Mouse (Mus musculus): ENCODE results near the gene Vps50. TPM values are rescaled to one million over a fixed set of nuclear protein-coding genes. Genes with fewer than 3 reads are reported as not detected.
"Not testable (repeated sequence)": the region's sequence is repeated elsewhere in the genome, so short reads cannot be mapped to it uniquely, and the experiment has no call there.

The Vps50 gene
- polyA plus RNA-seq, 1 experiment from 2014 or later: 17.1 TPM

DNA sequence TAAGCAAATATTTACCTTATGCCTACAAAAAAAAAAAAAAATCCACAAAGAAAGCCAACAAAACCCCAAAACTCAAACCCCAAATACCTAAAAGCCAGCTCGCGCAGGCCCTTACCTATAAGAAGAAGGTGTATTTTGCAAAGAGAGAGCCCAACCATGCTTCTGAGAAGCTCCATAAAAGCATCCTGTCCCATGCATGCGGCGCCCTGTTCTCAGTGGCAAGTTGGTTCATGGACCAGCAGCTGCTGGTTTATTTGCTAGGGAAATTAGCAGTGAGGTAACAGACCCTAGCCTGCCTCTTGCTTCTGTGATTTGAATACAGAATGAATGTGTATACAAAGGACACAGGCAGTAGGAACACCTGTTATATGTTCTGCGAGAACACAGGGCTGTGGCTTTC lies 3.9 kb upstream of the Vps50 start:
- Histone ChIP-seq H3K9ac (no peak overlapping the region), H3K4me1 (replicated peaks) (peaks cover 7% of the 10 kb centered on the region; the same call in 1 of the 2 replicates), H3K27me3 (peaks cover 4% of the 10 kb centered on the region; the same call in 1 of the 2 replicates), H3K9me3 (replicated peaks) (no peaks in the 10 kb centered on the region), H3K4me3 (no peak overlapping the region), H3K4me2 (no peak overlapping the region), H3K36me3 (no peaks in the 10 kb centered on the region), H3K27ac (no peak overlapping the region)
- WGBS: 75% methylated on average over 5 of the region's 5 CpGs
- no peak for ATAC-seq (replicated peaks; ENCODE audit: insufficient number of reproducible peaks, insufficient read depth, low FRiP score, low read depth)

DNA sequence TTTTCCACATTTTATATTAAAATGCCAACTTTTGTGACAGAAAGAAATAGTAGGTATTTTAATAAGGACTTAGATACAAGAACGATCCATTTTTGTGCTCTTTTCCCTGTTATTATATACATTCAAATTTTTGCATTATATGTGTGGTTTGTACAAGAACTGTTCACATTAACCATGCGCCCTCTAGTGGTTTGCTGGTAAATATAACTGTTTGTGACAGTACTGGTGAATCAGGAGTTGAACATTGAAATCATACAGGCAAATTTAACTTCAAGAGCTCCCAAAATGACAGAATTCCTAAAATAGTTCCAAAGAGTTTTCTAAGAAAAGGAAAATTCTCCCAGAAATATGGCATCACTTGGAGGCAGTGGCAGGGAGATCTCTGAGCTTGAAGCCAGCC lies 2.0 kb upstream of the Vps50 start:
- Histone ChIP-seq H3K9me3 (replicated peaks) (no peaks in the 10 kb centered on the region), H3K27ac (no peak overlapping the region), H3K4me3 (no peak overlapping the region), H3K4me1 (replicated peaks) (peaks cover 7% of the 10 kb centered on the region; the same call in 1 of the 2 replicates), H3K27me3 (peaks cover 4% of the 10 kb centered on the region; the same call in 1 of the 2 replicates), H3K4me2 (no peak overlapping the region), H3K36me3 (no peaks in the 10 kb centered on the region), H3K9ac (no peak overlapping the region)
- 2% methylated on average over 2 of the region's 2 CpGs for WGBS
- ATAC-seq (replicated peaks; ENCODE audit: insufficient number of reproducible peaks, insufficient read depth, low FRiP score, low read depth): no peak

- Histone ChIP-seq H3K27me3 (no peaks in the 10 kb centered on the region), H3K27ac (no peak overlapping the region), H3K9me3 (replicated peaks) (no peaks in the 10 kb centered on the region), H3K4me3 (no peak overlapping the region), H3K4me1 (replicated peaks) (peaks cover 7% of the 10 kb centered on the region; the same call in 1 of the 2 replicates), H3K4me2 (no peak overlapping the region), H3K9ac (no peak overlapping the region), H3K36me3 (no peaks in the 10 kb centered on the region)
- ATAC-seq (replicated peaks; ENCODE audit: insufficient number of reproducible peaks, insufficient read depth, low FRiP score, low read depth): no peak
- WGBS: 87% methylated on average over 3 of the region's 3 CpGs
Measured at GRCm38 (mm10) chr6:3500286-3500685, 2.1 kb downstream of the Vps50 start.

GRCm38 (mm10) chr6:3505289-3505688 lies 7.1 kb downstream of the Vps50 start:
- Histone ChIP-seq H3K4me1 (replicated peaks) (no peaks in the 10 kb centered on the region), H3K4me3 (no peak overlapping the region), H3K36me3 (no peaks in the 10 kb centered on the region), H3K9me3 (replicated peaks) (no peaks in the 10 kb centered on the region), H3K4me2 (no peak overlapping the region), H3K27ac (no peak overlapping the region), H3K9ac (no peak overlapping the region), H3K27me3 (no peaks in the 10 kb centered on the region)
- no peak for ATAC-seq (replicated peaks; ENCODE audit: insufficient number of reproducible peaks, insufficient read depth, low FRiP score, low read depth)
- WGBS: 81% methylated on average over 5 of the region's 5 CpGs

- H3K27me3 ChIP-seq: no peaks in the 10 kb centered on the region
- 63% methylated on average over 4 of the region's 4 CpGs for WGBS
- no peaks in the 10 kb centered on the region for H3K9me3 ChIP-seq (replicated peaks)
- no peak for ATAC-seq (replicated peaks; ENCODE audit: insufficient number of reproducible peaks, insufficient read depth, low FRiP score, low read depth)
- H3K36me3 ChIP-seq: no peaks in the 10 kb centered on the region
- no peak overlapping the region for H3K9ac ChIP-seq
- no peaks in the 10 kb centered on the region for H3K4me1 ChIP-seq (replicated peaks)
- no peak overlapping the region for H3K4me3 ChIP-seq
- H3K4me2 ChIP-seq: no peak overlapping the region
- H3K27ac ChIP-seq: no peak overlapping the region
Measured at GRCm38 (mm10) chr6:3507078-3507477, 8.9 kb downstream of the Vps50 start.

GRCm38 (mm10) chr6:3508151-3508550 lies 10.0 kb downstream of the Vps50 start:
- not testable (repeated sequence) for H3K27ac ChIP-seq; H3K27me3 ChIP-seq; H3K4me3 ChIP-seq; H3K36me3 ChIP-seq; ATAC-seq (replicated peaks; ENCODE audit: insufficient number of reproducible peaks, insufficient read depth, low FRiP score, low read depth); H3K4me2 ChIP-seq; H3K4me1 ChIP-seq (replicated peaks); H3K9me3 ChIP-seq (replicated peaks); H3K9ac ChIP-seq
- WGBS: 82% methylated on average over 2 of the region's 2 CpGs

DNA sequence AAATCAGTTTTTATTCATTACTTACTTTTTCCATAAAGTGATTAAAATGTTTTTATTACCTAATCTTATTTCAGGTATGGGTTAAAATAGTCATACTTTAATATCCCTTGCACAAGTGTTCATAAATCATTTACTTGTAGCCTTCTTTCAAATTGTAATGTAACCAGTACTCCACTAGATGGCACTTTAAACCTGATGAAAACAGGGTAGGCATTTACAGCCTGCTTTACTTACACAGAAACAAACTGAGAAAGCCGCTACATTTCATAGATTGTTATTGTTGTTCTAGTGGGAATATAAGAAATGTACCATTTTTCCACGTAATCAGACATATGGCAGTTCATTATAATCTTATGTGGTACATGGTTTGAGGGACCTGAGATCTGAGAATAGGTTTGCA lies 11.6 kb downstream of the Vps50 start:
- Histone ChIP-seq H3K27ac (no peak overlapping the region), H3K9ac (no peak overlapping the region), H3K4me2 (no peak overlapping the region), H3K9me3 (replicated peaks) (no peaks in the 10 kb centered on the region), H3K27me3 (no peaks in the 10 kb centered on the region), H3K4me1 (replicated peaks) (no peaks in the 10 kb centered on the region), H3K4me3 (no peak overlapping the region), H3K36me3 (no peaks in the 10 kb centered on the region)
- no peak for ATAC-seq (replicated peaks; ENCODE audit: insufficient number of reproducible peaks, insufficient read depth, low FRiP score, low read depth)
- WGBS: 27% methylated on average over 2 of the region's 2 CpGs

DNA sequence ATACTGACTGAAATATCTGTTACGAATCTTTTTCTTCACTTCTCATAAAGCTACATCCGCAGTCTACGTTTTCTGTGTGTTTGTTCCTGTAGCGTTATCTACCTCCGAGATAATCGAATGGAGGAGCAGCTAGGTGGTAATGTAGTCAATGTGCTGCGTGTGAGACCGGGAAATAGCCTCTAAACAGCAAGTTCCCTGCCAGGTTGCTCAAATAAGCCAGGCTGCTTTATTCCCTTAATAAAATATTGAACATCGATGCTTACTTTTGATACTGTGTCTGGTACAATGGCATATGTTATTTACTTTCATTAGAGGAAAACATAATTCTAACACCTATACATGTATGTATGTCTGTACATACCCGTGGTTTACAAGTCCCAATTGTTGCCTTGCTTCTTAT lies 12.9 kb downstream of the Vps50 start:
- Histone ChIP-seq H3K4me3 (no peak overlapping the region), H3K4me2 (no peak overlapping the region), H3K27ac (no peak overlapping the region), H3K9me3 (replicated peaks) (no peaks in the 10 kb centered on the region), H3K9ac (no peak overlapping the region), H3K36me3 (no peaks in the 10 kb centered on the region), H3K27me3 (no peaks in the 10 kb centered on the region), H3K4me1 (replicated peaks) (no peaks in the 10 kb centered on the region)
- WGBS: 81% methylated on average over 10 of the region's 10 CpGs
- no peak for ATAC-seq (replicated peaks; ENCODE audit: insufficient number of reproducible peaks, insufficient read depth, low FRiP score, low read depth)

DNA sequence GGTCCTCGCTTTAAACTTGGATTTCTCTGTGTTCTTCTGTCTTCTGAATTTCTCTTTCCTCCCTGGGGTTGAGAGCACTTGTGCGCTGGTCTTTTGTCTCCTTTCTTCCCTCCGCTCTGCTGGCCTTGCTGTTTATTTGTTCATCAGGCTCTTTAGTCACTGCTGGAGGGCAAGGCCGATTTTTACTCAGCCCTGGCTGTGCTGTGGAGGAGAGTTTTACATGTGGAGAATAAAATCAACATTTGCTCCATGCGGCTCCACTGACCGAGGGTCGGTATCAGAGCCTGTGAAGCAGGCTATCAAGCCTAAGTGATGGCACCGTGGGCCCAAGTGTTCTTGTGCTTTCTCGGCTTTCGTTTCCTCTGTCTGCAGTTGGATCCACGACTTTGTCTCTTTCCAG lies 13.4 kb downstream of the Vps50 start:
- no peaks in the 10 kb centered on the region for H3K27me3 ChIP-seq
- no peaks in the 10 kb centered on the region for H3K4me1 ChIP-seq (replicated peaks)
- H3K9me3 ChIP-seq (replicated peaks): no peaks in the 10 kb centered on the region
- H3K4me3 ChIP-seq: no peak overlapping the region
- WGBS: 64% methylated on average over 11 of the region's 11 CpGs
- H3K27ac ChIP-seq: no peak overlapping the region
- H3K9ac ChIP-seq: no peak overlapping the region
- ATAC-seq (replicated peaks; ENCODE audit: insufficient number of reproducible peaks, insufficient read depth, low FRiP score, low read depth): no peak
- no peaks in the 10 kb centered on the region for H3K36me3 ChIP-seq
- H3K4me2 ChIP-seq: no peak overlapping the region

DNA sequence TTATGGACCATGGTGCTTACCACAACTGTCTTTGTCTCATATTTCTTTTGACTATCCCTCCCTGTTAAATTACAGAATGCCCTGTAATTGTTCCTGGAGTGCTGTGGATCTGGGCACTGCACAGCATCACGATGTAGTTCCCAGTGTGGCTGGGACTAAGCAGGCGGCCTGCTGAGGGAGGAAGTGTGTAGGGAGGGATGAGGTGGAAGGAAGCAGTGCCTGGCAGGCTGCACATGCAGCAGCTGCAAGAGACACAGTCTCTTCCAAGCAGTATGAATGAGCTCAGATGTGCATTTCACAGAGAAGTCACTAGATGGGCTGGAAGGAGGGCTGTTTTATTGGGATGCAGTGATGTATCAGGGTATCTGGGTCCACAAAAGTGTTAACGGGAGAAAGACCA lies 14.4 kb downstream of the Vps50 start:
- ATAC-seq (replicated peaks; ENCODE audit: insufficient number of reproducible peaks, insufficient read depth, low FRiP score, low read depth): no peak

GRCm38 (mm10) chr6:3528198-3528597 lies 30.0 kb downstream of the Vps50 start:
- no peak for ATAC-seq (replicated peaks; ENCODE audit: insufficient number of reproducible peaks, insufficient read depth, low FRiP score, low read depth)
- H3K9me3 ChIP-seq (replicated peaks): no peaks in the 10 kb centered on the region
- no peak overlapping the region for H3K4me2 ChIP-seq
- H3K27me3 ChIP-seq: no peaks in the 10 kb centered on the region
- 84% methylated on average over 4 of the region's 4 CpGs for WGBS
- no peak overlapping the region for H3K9ac ChIP-seq
- H3K36me3 ChIP-seq: no peaks in the 10 kb centered on the region
- H3K4me1 ChIP-seq (replicated peaks): no peaks in the 10 kb centered on the region
- no peak overlapping the region for H3K4me3 ChIP-seq
- no peak overlapping the region for H3K27ac ChIP-seq

More for the DNA sequence above, 14.4 kb downstream of the Vps50 start:
- Histone ChIP-seq H3K9me3 (replicated peaks) (no peaks in the 10 kb centered on the region), H3K4me2 (no peak overlapping the region), H3K27me3 (no peaks in the 10 kb centered on the region), H3K4me3 (no peak overlapping the region), H3K9ac (no peak overlapping the region), H3K36me3 (no peaks in the 10 kb centered on the region), H3K27ac (no peak overlapping the region), H3K4me1 (replicated peaks) (no peaks in the 10 kb centered on the region)
- 44% methylated on average over 3 of the region's 3 CpGs for WGBS

GRCm38 (mm10) chr6:3531445-3531844 lies 33.3 kb downstream of the Vps50 start:
- Histone ChIP-seq H3K4me1 (replicated peaks) (no peaks in the 10 kb centered on the region), H3K36me3 (no peaks in the 10 kb centered on the region), H3K4me2 (no peak overlapping the region), H3K9me3 (replicated peaks) (no peaks in the 10 kb centered on the region), H3K9ac (no peak overlapping the region), H3K4me3 (no peak overlapping the region), H3K27ac (no peak overlapping the region), H3K27me3 (no peaks in the 10 kb centered on the region)
- ATAC-seq (replicated peaks; ENCODE audit: insufficient number of reproducible peaks, insufficient read depth, low FRiP score, low read depth): no peak
- 87% methylated on average over 5 of the region's 5 CpGs for WGBS

Measured in heart, embryonic 15.5 days (tissue).